Mouse (Mus musculus) lung, postnatal 0 days (tissue): ENCODE results near the gene Cdk17. TPM values are rescaled to one million over a fixed set of nuclear protein-coding genes. Genes with fewer than 3 reads are reported as not detected.
"Not testable (repeated sequence)": the region's sequence is repeated elsewhere in the genome, so short reads cannot be mapped to it uniquely, and the experiment has no call there.

Source experiments
- ATAC-seq: fragments of 200-750 bp; cut with Nextera tagmentation; 2 replicates; pipeline ENCODE4 v1.8.0; 2017; ENCODE audit warnings: moderate library complexity
- DNase-seq: peaks from one replicate; pipeline ENCODE4 v3.0.0-alpha.2; 2016; ENCODE audit warnings: low spot score
- H3K27ac ChIP-seq: fragments of 300-500 bp; sonication (generic); 2 replicates; pipeline ENCODE4 v1.5.1; 2014; ENCODE audit warnings: antibody characterized with exemption, mild to moderate bottlenecking, low read length, mixed read lengths
- H3K27me3 ChIP-seq: fragments of 300-500 bp; sonication (generic); replicated peaks from 2 replicates; pipeline ENCODE4 v1.6.1; 2014; ENCODE audit warnings: low read length, mixed read lengths; ENCODE audit not compliant: insufficient read depth
- H3K36me3 ChIP-seq: fragments of 300-500 bp; sonication (generic); 2 replicates; pipeline ENCODE4 v1.6.1; 2014; ENCODE audit warnings: low read length, mixed read lengths; ENCODE audit not compliant: insufficient read depth
- H3K4me1 ChIP-seq: fragments of 300-500 bp; sonication (generic); 2 replicates; pipeline ENCODE4 v1.6.1; 2014; ENCODE audit warnings: antibody characterized with exemption, low read depth, low read length, mixed read lengths; ENCODE audit not compliant: insufficient read depth
- H3K4me2 ChIP-seq: fragments of 300-500 bp; sonication (generic); replicated peaks from 2 replicates; pipeline ENCODE4 v1.6.1; 2014; ENCODE audit warnings: low read depth, mild to moderate bottlenecking, low read length, moderate library complexity, mixed read lengths
- H3K4me3 ChIP-seq: fragments of 300-500 bp; sonication (generic); 2 replicates; pipeline ENCODE4 v1.5.1; 2014; ENCODE audit warnings: low read depth, low read length
- H3K9ac ChIP-seq: fragments of 300-500 bp; sonication (generic); replicated peaks from 2 replicates; pipeline ENCODE4 v1.6.1; 2014; ENCODE audit warnings: low read depth, mild to moderate bottlenecking
- H3K9me3 ChIP-seq: fragments of 300-500 bp; sonication (generic); 2 replicates; pipeline ENCODE4 v1.6.1; 2016; ENCODE audit warnings: low read length, mixed read lengths
- CTCF ChIP-seq: IDR thresholded peaks from 2 replicates; pipeline ENCODE4 v1.5.1; 2016; ENCODE audit warnings: antibody characterized with exemption, mild to moderate bottlenecking
- EP300 ChIP-seq: IDR thresholded peaks from 2 replicates; pipeline ENCODE4 v1.6.1; 2016; ENCODE audit warnings: antibody characterized with exemption, mild to moderate bottlenecking, control low read depth
- WGBS: fragments of 180-500 bp; shearing (Covaris S2); extraction: QIAGEN DNeasy Blood & Tissue Kit; methylation state at CpG from one replicate; pipeline ENCODE4 v1.1.7; 2014; 5-methylcytosine and 5-hydroxymethylcytosine counted together
- polyA plus RNA-seq: library from polyadenylated mRNA; unstranded; fragments of >200 nt; fragmentation: Nextera tagmentation; extraction: Ambion mirVana; gene quantifications from 2 replicates; pipeline ENCODE4 v1.2.1, GENCODE M21; 2015

The Cdk17 gene
- polyA plus RNA-seq, 1 experiment from 2014 or later: 12.6 TPM

DNA sequence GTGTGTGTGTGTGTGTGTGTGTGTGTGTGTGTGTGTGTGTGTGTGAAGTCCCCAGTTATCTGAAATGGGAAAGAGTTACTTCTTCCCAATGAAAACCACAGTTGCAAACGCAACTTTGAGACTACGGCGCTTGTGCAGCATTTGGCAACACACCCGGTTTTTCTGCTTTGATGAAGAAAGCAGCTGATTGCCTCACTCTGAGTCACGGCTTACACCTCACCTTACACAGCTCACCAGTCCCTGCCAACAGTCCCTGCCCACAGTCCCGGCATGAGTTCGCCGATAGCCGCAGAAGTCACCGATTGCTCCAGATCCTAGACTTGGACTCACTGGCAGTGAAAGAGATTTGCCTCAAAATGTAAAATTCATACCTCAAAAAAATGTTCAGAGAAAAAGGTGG is 15.6 kb upstream of the Cdk17 start:
- Histone ChIP-seq H3K9me3 (no peaks in the 10 kb centered on the region), H3K9ac (no peak overlapping the region), H3K27me3 (no peaks in the 10 kb centered on the region), H3K4me2 (no peak overlapping the region), H3K4me3 (no peak overlapping the region), H3K27ac (no peak overlapping the region), H3K36me3 (no peaks in the 10 kb centered on the region), H3K4me1 (no peaks in the 10 kb centered on the region)
- DNase-seq (peak; percentile 80), ATAC-seq (peak; percentile 75)
- 56% methylated on average over 10 of the region's 10 CpGs for WGBS
- TF ChIP-seq CTCF: no peak
- no peak for TF ChIP-seq EP300

DNA sequence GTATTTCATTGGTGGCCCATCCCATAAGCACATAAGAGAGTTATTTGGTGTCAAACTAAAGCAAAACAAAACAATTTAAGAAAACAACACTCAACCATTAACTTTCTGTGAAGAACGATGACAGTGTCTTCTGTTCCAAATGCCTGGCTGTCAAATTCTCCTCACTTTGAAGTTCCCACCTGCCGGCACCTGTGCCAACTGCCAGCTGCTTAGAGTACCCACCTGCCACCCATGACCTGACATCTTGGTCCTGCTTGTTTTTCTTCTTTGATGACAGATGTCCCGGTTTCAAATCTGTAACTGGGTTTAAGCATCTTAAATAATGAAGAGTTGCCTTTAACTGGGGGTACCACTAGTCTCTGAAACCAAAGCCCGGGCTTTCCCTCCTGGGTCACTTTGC is 14.1 kb upstream of the Cdk17 start:
- H3K4me1 ChIP-seq: no peaks in the 10 kb centered on the region
- H3K27me3 ChIP-seq: no peaks in the 10 kb centered on the region
- WGBS: 79% methylated on average over 4 of the region's 4 CpGs
- H3K27ac ChIP-seq: no peak overlapping the region
- no peaks in the 10 kb centered on the region for H3K9me3 ChIP-seq
- H3K4me3 ChIP-seq: no peak overlapping the region
- H3K36me3 ChIP-seq: no peaks in the 10 kb centered on the region
- TF ChIP-seq EP300: no peak
- no peak for TF ChIP-seq CTCF
- ATAC-seq (no peak), DNase-seq (no peak)
- H3K9ac ChIP-seq: no peak overlapping the region
- no peak overlapping the region for H3K4me2 ChIP-seq

DNA sequence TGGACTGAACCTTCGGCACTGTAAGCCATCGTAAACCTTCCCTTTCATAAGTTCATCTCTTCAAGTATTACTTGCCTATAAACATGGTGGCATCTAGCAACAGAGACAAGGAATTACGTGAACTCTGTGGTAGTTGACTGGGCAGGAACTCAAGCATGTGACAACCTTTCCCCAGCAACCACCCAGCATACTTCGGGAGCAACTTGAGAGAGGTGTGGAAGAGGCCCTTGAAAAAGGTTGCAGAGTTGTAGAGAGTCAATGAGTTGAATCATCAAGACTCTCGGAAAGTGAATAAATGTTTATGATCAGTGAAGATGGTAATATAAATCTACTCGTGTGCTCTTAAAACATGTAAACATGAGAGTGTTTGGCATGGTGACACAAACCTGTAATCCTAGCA is 13.0 kb upstream of the Cdk17 start:
- Histone ChIP-seq H3K4me2 (no peak overlapping the region), H3K9ac (no peak overlapping the region), H3K4me3 (no peak overlapping the region), H3K9me3 (no peaks in the 10 kb centered on the region), H3K4me1 (no peaks in the 10 kb centered on the region), H3K27ac (no peak overlapping the region), H3K36me3 (no peaks in the 10 kb centered on the region), H3K27me3 (no peaks in the 10 kb centered on the region)
- 66% methylated on average over 6 of the region's 6 CpGs for WGBS
- TF ChIP-seq EP300 (no peak), CTCF (no peak)
- ATAC-seq: peak; percentile 54; the same call in 1 of the 2 replicates
- peak; percentile 50 for DNase-seq

DNA sequence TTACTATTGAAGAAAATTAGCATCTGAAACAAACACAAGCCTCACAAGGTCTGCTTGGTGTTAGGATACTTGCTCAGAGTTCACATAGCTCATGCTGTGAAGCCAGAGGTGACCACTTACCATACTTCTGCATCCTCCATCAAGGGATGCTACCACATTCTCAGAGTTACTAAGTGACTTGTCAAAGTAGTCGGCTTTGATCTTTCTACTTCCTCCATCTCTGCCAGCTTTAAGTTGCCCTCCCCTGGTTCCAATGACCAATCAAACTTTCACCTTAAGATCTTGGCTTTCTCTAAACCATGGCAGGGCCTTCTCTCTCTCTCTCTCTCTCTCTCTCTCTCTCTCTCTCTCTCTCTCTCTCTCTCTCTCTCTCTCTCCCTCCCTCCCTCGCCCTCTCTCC is 11.1 kb upstream of the Cdk17 start:
- Histone ChIP-seq H3K36me3 (no peaks in the 10 kb centered on the region), H3K27me3 (no peaks in the 10 kb centered on the region), H3K4me3 (no peak overlapping the region), H3K4me2 (no peak overlapping the region), H3K4me1 (no peaks in the 10 kb centered on the region), H3K9me3 (no peaks in the 10 kb centered on the region), H3K9ac (no peak overlapping the region), H3K27ac (no peak overlapping the region)
- no peak for DNase-seq
- no peak for ATAC-seq
- no peak for TF ChIP-seq EP300
- no peak for TF ChIP-seq CTCF
- WGBS: 20% methylated on average over 1 of the region's 2 CpGs

DNA sequence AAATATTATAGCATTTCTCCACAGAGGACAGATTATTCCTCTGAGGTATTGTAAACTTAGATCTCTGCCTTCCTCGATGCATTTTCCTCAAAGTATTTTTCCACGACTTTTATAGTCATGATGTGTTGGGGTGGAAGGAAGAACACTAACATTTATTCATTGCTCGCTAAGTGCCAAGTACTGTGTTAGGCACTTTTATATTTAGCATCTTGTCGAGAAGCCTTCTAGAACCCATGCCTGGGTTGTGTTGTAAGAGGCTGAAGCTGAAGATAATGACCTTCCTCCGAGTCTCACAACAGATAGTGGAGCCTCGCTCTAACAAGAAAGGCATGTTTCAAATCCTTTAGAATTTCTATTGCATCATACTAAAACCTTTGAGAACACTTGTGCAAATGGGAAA is 8.9 kb upstream of the Cdk17 start:
- Histone ChIP-seq H3K4me2 (no peak overlapping the region), H3K4me3 (no peak overlapping the region), H3K36me3 (no peaks in the 10 kb centered on the region), H3K9me3 (no peaks in the 10 kb centered on the region), H3K27me3 (no peaks in the 10 kb centered on the region), H3K9ac (no peak overlapping the region), H3K27ac (peak overlapping the region; percentile 38; the same call in 1 of the 2 replicates), H3K4me1 (no peaks in the 10 kb centered on the region)
- TF ChIP-seq EP300 (no peak; the same call in 1 of the 2 replicates), CTCF (no peak)
- ATAC-seq (0 out of 2 replicates have a peak, but pooled peaks have one; percentile 11), DNase-seq (peak; percentile 53)
- WGBS: 27% methylated on average over 6 of the region's 6 CpGs

DNA sequence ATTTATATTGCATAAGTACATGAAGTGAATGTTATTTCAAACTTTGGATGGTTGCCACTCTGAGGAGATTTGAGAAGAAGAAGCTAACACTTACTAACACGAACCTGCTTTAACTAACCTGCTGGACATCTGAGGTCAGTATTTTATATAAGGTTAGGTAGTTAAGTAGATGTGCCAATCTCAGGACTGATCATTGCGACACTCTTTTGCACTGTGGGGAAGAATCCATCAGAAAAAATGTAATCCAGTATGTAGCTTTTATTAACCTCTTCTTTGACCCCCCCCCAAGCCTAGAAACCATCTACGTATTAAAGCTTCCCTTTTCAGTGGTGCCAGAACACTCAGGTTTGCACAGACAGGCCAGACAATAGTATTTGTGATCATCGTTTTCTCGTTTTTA is 8.0 kb upstream of the Cdk17 start:
- no peaks in the 10 kb centered on the region for H3K4me1 ChIP-seq
- WGBS: 82% methylated on average over 5 of the region's 5 CpGs

DNA sequence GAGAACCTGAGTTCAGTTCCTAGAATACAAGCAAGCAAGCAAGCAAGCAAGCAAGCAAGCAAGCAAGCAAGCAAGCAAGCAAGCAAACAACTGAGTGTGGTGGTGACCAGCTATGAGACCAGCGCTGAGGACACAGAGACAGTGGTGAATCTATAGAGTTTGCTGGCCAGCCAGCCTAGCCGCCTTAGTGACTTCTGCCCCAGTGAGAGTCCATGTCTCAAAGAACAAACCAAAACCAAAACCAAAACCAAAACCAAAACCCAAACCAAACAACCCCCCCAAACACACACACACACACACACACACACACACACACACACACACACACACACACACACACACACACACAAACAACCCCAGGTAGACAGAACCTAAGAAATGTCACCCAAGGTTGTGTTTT is 7.3 kb upstream of the Cdk17 start:
- DNase-seq, H3K27me3 ChIP-seq, H3K27ac ChIP-seq, H3K4me1 ChIP-seq, ATAC-seq, H3K4me3 ChIP-seq, H3K4me2 ChIP-seq, H3K9me3 ChIP-seq, H3K36me3 ChIP-seq, H3K9ac ChIP-seq: not testable (repeated sequence)
- WGBS: 80% methylated on average over 2 of the region's 2 CpGs

More for the DNA sequence above, 8.0 kb upstream of the Cdk17 start:
- H3K27ac ChIP-seq: no peak overlapping the region
- no peak overlapping the region for H3K4me2 ChIP-seq
- no peak overlapping the region for H3K4me3 ChIP-seq
- no peaks in the 10 kb centered on the region for H3K27me3 ChIP-seq
- DNase-seq (no peak), ATAC-seq (no peak)
- H3K9me3 ChIP-seq: no peaks in the 10 kb centered on the region
- no peaks in the 10 kb centered on the region for H3K36me3 ChIP-seq
- no peak for TF ChIP-seq EP300
- no peak for TF ChIP-seq CTCF
- H3K9ac ChIP-seq: no peak overlapping the region
